Mouse (Mus musculus): Measurements from ENCODE around the gene Hcrtr1.

Gene Hcrtr1

GRCm38 (mm10) chr4:130167814-130168213 is 28.7 kb upstream of the Hcrtr1 start:
- peak in 1 of 2 experiments; percentile 39 for DNase-seq

GRCm38 (mm10) chr4:130167321-130167720 is 28.2 kb upstream of the Hcrtr1 start:
- peak in 1 of 2 experiments; percentile 30 for DNase-seq

GRCm38 (mm10) chr4:130166592-130166991 is 27.4 kb upstream of the Hcrtr1 start:
- peak in 1 of 2 experiments; percentile 28 for DNase-seq

- DNase-seq = no peak
These were observed 26.9 kb upstream of the Hcrtr1 start for GRCm38 (mm10) chr4:130166061-130166460.

GRCm38 (mm10) chr4:130164121-130164520 is 25.0 kb upstream of the Hcrtr1 start:
- DNase-seq = no peak

- peak; percentile 62 to 76 for DNase-seq
These were observed 24.3 kb upstream of the Hcrtr1 start for GRCm38 (mm10) chr4:130163391-130163861.

GRCm38 (mm10) chr4:130161349-130161748 is 22.2 kb upstream of the Hcrtr1 start:
- no peak for DNase-seq

GRCm38 (mm10) chr4:130156812-130157371 is 17.7 kb upstream of the Hcrtr1 start:
- peak in 1 of 2 experiments; percentile 6 for DNase-seq

- DNase-seq = no peak
These were observed 15.1 kb upstream of the Hcrtr1 start for GRCm38 (mm10) chr4:130154250-130154649.

- no peak for DNase-seq
These were observed 9.2 kb upstream of the Hcrtr1 start for GRCm38 (mm10) chr4:130148405-130148804.

GRCm38 (mm10) chr4:130141786-130142185 is 2.6 kb upstream of the Hcrtr1 start:
- DNase-seq = no peak

GRCm38 (mm10) chr4:130140992-130141402 is 1.8 kb upstream of the Hcrtr1 start:
- peak in 1 of 2 experiments; percentile 19 for DNase-seq

GRCm38 (mm10) chr4:130138441-130139213 is 532 bp downstream of the Hcrtr1 start:
- DNase-seq = peak; percentile 88 to 90

GRCm38 (mm10) chr4:130133399-130133798 is 5.8 kb downstream of the Hcrtr1 start:
- peak in 1 of 2 experiments; percentile 27 for DNase-seq

- DNase-seq = peak in 1 of 2 experiments; percentile 21
These were observed 7.6 kb downstream of the Hcrtr1 start for GRCm38 (mm10) chr4:130131448-130132105.

GRCm38 (mm10) chr4:130130641-130131350 is 8.4 kb downstream of the Hcrtr1 start:
- DNase-seq = peak; percentile 53 to 78

GRCm38 (mm10) chr4:130130082-130130481 is 9.1 kb downstream of the Hcrtr1 start:
- peak; percentile 26 to 57 for DNase-seq

GRCm38 (mm10) chr4:130128907-130129306 is 10.3 kb downstream of the Hcrtr1 start:
- DNase-seq = no peak

- DNase-seq = no peak
These were observed 13.2 kb downstream of the Hcrtr1 start for GRCm38 (mm10) chr4:130125935-130126334.

- no peak for DNase-seq
These were observed 14.0 kb downstream of the Hcrtr1 start for GRCm38 (mm10) chr4:130125164-130125563.

- no peak for DNase-seq
These were observed 15.0 kb downstream of the Hcrtr1 start for GRCm38 (mm10) chr4:130124110-130124509.

- no peak for DNase-seq
These were observed 16.1 kb downstream of the Hcrtr1 start for GRCm38 (mm10) chr4:130123020-130123419.

- no peak for DNase-seq
These were observed 17.6 kb downstream of the Hcrtr1 start for GRCm38 (mm10) chr4:130121560-130121959.
